Mouse (Mus musculus): ENCODE measurements at regions not wholly inside any gene's neighbourhood (a gene's known extent, or its start where the extent isn't known, plus 50 kb on each side); places are given as distances from the start of the nearest gene placed in this dataset.
"Not testable (repeated sequence)": the region's sequence is repeated elsewhere in the genome, so short reads cannot be mapped to it uniquely, and the experiment has no call there.

GRCm38 (mm10) chr2:108764703-108765102, 515.8 kb upstream of the Kif18a start:
- no peak for DNase-seq (ENCODE audit: low spot score)

GRCm38 (mm10) chr2:108766461-108766860, 514.1 kb upstream of the Kif18a start:
- no peak for DNase-seq (ENCODE audit: low spot score)

- no peak for DNase-seq (ENCODE audit: low spot score)
These were observed 510.2 kb upstream of the Kif18a start for GRCm38 (mm10) chr2:108770383-108770782.

- no peak for DNase-seq (ENCODE audit: low spot score)
These were observed 497.1 kb upstream of the Kif18a start for GRCm38 (mm10) chr2:108783457-108783856.

GRCm38 (mm10) chr2:108785161-108785957, 495.2 kb upstream of the Kif18a start:
- no peak for DNase-seq (ENCODE audit: low spot score)

GRCm38 (mm10) chr2:108789166-108789565, 491.4 kb upstream of the Kif18a start:
- no peak for DNase-seq (ENCODE audit: low spot score)

GRCm38 (mm10) chr2:108795145-108795544, 485.4 kb upstream of the Kif18a start:
- no peak for DNase-seq (ENCODE audit: low spot score)

- no peak for DNase-seq (ENCODE audit: low spot score)
These were observed 483.5 kb upstream of the Kif18a start for GRCm38 (mm10) chr2:108796816-108797581.

GRCm38 (mm10) chr2:108812367-108812766, 468.2 kb upstream of the Kif18a start:
- DNase-seq (ENCODE audit: low spot score): no peak

GRCm38 (mm10) chr2:108813040-108813566, 467.4 kb upstream of the Kif18a start:
- DNase-seq (ENCODE audit: low spot score): no peak

- DNase-seq (ENCODE audit: low spot score): no peak
These were observed 464.0 kb upstream of the Kif18a start for GRCm38 (mm10) chr2:108816579-108816978.

GRCm38 (mm10) chr2:108824025-108824424, 456.5 kb upstream of the Kif18a start:
- no peak for DNase-seq (ENCODE audit: low spot score)

GRCm38 (mm10) chr2:108825981-108826380, 454.6 kb upstream of the Kif18a start:
- no peak for DNase-seq (ENCODE audit: low spot score)

GRCm38 (mm10) chr2:108827106-108827838, 453.3 kb upstream of the Kif18a start:
- no peak for DNase-seq (ENCODE audit: low spot score)

- no peak for DNase-seq (ENCODE audit: low spot score)
These were observed 452.4 kb upstream of the Kif18a start for GRCm38 (mm10) chr2:108827974-108828700.

- not testable (repeated sequence) for DNase-seq (ENCODE audit: low spot score)
These were observed 436.7 kb upstream of the Kif18a start for GRCm38 (mm10) chr2:108843855-108844254.

- DNase-seq (ENCODE audit: low spot score): no peak
These were observed 432.5 kb upstream of the Kif18a start for GRCm38 (mm10) chr2:108848051-108848450.

GRCm38 (mm10) chr2:108854399-108854798, 426.1 kb upstream of the Kif18a start:
- no peak for DNase-seq (ENCODE audit: low spot score)

- DNase-seq (ENCODE audit: low spot score): peak; percentile 3
These were observed 403.4 kb upstream of the Kif18a start for GRCm38 (mm10) chr2:108877141-108877540.

GRCm38 (mm10) chr2:108877676-108878075, 402.9 kb upstream of the Kif18a start:
- DNase-seq (ENCODE audit: low spot score): no peak

GRCm38 (mm10) chr2:108904121-108904733, 376.3 kb upstream of the Kif18a start:
- no peak for DNase-seq (ENCODE audit: low spot score)
